Mouse (Mus musculus) macrophage (primary cell): ENCODE data around the gene Stom. TPM values are rescaled to one million over a fixed set of nuclear protein-coding genes. Genes with fewer than 3 reads are reported as not detected.

Source experiments
- polyA plus RNA-seq: library from polyadenylated mRNA; stranded (reverse); fragments of 250-400 nt; gene quantifications from 3 replicates; pipeline ENCODE4 v1.2.4, GENCODE M21; 2018; ENCODE audit warnings: inconsistent platforms

Gene Stom
- polyA plus RNA-seq, 1 experiment from 2014 or later: 528 TPM

Other genes starting within 250 kb of the Stom start
- 0.22 to 1.00 TPM (median 0.40 TPM) in 3 replicates for gene AI182371, start 235.4 kb downstream of the Stom start, polyA plus RNA-seq
- gene Cntrl, start 227.5 kb downstream of the Stom start, polyA plus RNA-seq: 10.1 to 21.6 TPM (median 17.6 TPM) in 3 replicates
- gene Rab14, start 135.9 kb downstream of the Stom start, polyA plus RNA-seq: 185 to 231 TPM (median 186 TPM) in 3 replicates
- gene Gsn, start 80.6 kb downstream of the Stom start, polyA plus RNA-seq: 134 to 277 TPM (median 181 TPM) in 3 replicates
- gene 4930568D16Rik, start 30.8 kb upstream of the Stom start, polyA plus RNA-seq: not detected in 3 replicates
- gene 4930402F06Rik, start 60.2 kb upstream of the Stom start, polyA plus RNA-seq: not detected in 3 replicates
- 86.0 to 211 TPM (median 135 TPM) in 3 replicates for gene Ggta1, start 126.3 kb upstream of the Stom start, polyA plus RNA-seq
- gene Dab2ip, start 221.3 kb upstream of the Stom start, polyA plus RNA-seq: 0.05 to 1.2 TPM (median 0.14 TPM) in 3 replicates